Mouse (Mus musculus) heart, embryonic 14.5 days (tissue): Measurements from ENCODE around the gene Sh3pxd2a. TPM values are rescaled to one million over a fixed set of nuclear protein-coding genes. Genes with fewer than 3 reads are reported as not detected.

Experiments
- ATAC-seq: fragments of 200-750 bp; cut with Nextera tagmentation; 2 replicates; pipeline ENCODE4 v1.8.0; 2017; ENCODE audit warnings: low read depth, moderate TSS enrichment; ENCODE audit not compliant: insufficient number of reproducible peaks, insufficient read depth, low FRiP score
- H3K27ac ChIP-seq, 2 experiments: fragments of 200-500 bp in 1 of 2; fragments of 300-500 bp in 1 of 2; sonication (generic) in 1 of 2; replicated peaks in 1 of 2; 2 replicates each; pipeline ENCODE4 v1.5.1; 2012 to 2014; ENCODE audit warnings: low read depth in 2 of 2, low read length in 2 of 2, control low read depth in 1 of 2, mild to moderate bottlenecking in 1 of 2, mixed read lengths in 1 of 2; ENCODE audit not compliant: control insufficient read depth in 1 of 2, insufficient read depth in 1 of 2
- H3K27me3 ChIP-seq: fragments of 300-500 bp; sonication (generic); 2 replicates; pipeline ENCODE4 v1.6.1; 2014; ENCODE audit warnings: mild to moderate bottlenecking, low read length, control low read depth; ENCODE audit not compliant: control insufficient read depth, insufficient read depth
- H3K36me3 ChIP-seq: fragments of 300-500 bp; sonication (generic); 2 replicates; pipeline ENCODE4 v1.6.1; 2014; ENCODE audit warnings: mild to moderate bottlenecking, control low read depth, low read length, mixed read lengths; ENCODE audit not compliant: control insufficient read depth, insufficient read depth
- H3K4me1 ChIP-seq, 2 experiments: fragments of 200-500 bp in 1 of 2; fragments of 300-500 bp in 1 of 2; sonication (generic) in 1 of 2; 2 replicates each; pipeline ENCODE4 v1.6.1; 2012 to 2014; ENCODE audit warnings: low read length in 2 of 2, control low read depth in 1 of 2, mixed read lengths in 1 of 2; ENCODE audit not compliant: control insufficient read depth in 2 of 2, insufficient read depth in 2 of 2
- H3K4me2 ChIP-seq: fragments of 300-500 bp; sonication (generic); 2 replicates; pipeline ENCODE4 v1.6.1; 2014; ENCODE audit warnings: mild to moderate bottlenecking, low read length
- H3K4me3 ChIP-seq, 2 experiments: fragments of 200-500 bp in 1 of 2; fragments of 300-500 bp in 1 of 2; sonication (generic) in 1 of 2; 2 replicates each; pipeline ENCODE4 v1.5.1; 2012 to 2014; ENCODE audit warnings: low read length in 2 of 2, mild to moderate bottlenecking in 2 of 2, control low read depth in 1 of 2, low read depth in 1 of 2, moderate library complexity in 1 of 2; ENCODE audit not compliant: control insufficient read depth in 1 of 2, insufficient read depth in 1 of 2
- H3K9ac ChIP-seq: fragments of 300-500 bp; sonication (generic); 2 replicates; pipeline ENCODE4 v1.6.1; 2014; ENCODE audit warnings: mild to moderate bottlenecking, low read length
- H3K9me3 ChIP-seq: fragments of 300-500 bp; sonication (generic); 2 replicates; pipeline ENCODE4 v1.6.1; 2016; ENCODE audit warnings: low read length, control low read depth; ENCODE audit not compliant: control insufficient read depth
- WGBS: fragments of 180-500 bp; shearing (Covaris S2); extraction: QIAGEN DNeasy Blood & Tissue Kit; methylation state at CpG from one replicate; pipeline ENCODE4 v1.1.7; 2014; 5-methylcytosine and 5-hydroxymethylcytosine counted together
- polyA plus RNA-seq: library from polyadenylated mRNA; unstranded; fragments of >200 nt; fragmentation: Nextera tagmentation; extraction: Ambion mirVana; gene quantifications from 2 replicates; pipeline ENCODE4 v1.2.1, GENCODE M21; 2014

Sh3pxd2a gene
- polyA plus RNA-seq, 1 experiment from 2014 or later, result 9.7 TPM

DNA sequence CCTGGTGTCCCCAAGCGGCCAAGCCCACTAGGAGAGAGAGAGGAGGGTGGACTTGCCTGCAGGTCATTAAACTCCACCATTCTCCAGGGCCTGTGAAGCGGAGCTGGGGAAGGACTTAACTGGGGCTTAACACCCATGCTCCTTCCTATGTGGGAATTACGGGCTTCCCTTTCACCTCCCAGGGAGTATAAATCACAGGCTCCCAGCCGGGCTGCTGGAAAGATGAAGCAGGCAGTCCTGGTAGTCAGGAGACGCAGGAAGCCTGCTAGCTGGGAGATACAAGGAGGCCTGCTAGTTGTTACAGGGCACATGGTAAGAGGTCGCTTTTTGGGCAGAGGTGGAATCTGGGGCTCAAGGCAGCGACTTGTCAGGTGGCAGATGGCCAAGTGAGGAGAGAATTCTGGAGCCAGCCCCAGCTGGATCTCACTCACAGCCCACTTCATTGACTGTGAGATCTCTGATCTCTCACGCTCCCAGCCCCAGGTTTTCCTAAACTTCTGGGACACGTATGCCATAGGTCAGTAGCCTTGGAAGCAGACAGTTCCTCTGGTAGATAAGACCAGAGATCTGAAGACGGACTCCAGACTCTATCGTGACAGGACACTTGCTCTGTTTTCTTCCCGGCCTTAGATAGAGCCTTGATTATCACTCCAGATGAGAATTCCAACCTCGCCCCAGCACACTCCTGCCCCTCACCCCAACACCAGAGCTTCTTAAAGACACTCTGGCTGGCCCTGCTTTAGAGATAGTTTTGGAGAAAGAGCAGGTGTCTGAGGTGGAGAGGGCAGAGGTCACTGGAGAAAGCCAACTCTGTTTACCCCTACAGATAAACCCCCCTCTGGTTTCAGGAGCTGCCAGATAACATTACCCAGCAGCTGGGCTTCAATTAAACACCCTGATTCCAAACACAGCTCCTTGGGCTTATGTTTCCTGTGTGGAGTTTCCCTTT lies 36.1 kb downstream of the Sh3pxd2a start:
- WGBS, result 17% methylated on average over 13 of the region's 13 CpGs
- Histone ChIP-seq H3K36me3 (peaks cover 12% of the 10 kb centered on the region), H3K27me3 (no peaks in the 10 kb centered on the region), H3K4me1 (peaks cover 34 to 55% of the 10 kb centered on the region in 2 experiments), H3K4me2 (peak overlapping the region; percentile 32), H3K9ac (peak overlapping the region; percentile 57), H3K9me3 (no peaks in the 10 kb centered on the region), H3K4me3 (no peak overlapping the region), H3K27ac (peak overlapping the region; percentile 31 to 77)
- ATAC-seq, result peak; percentile 49

GRCm38 (mm10) chr19:47423632-47424031 lies 40.6 kb downstream of the Sh3pxd2a start:
- Histone ChIP-seq H3K27ac (no peak overlapping the region), H3K36me3 (peaks cover 20% of the 10 kb centered on the region), H3K9me3 (no peaks in the 10 kb centered on the region), H3K4me2 (no peak overlapping the region), H3K4me1 (peaks cover 31 to 49% of the 10 kb centered on the region in 2 experiments), H3K4me3 (no peak overlapping the region), H3K27me3 (no peaks in the 10 kb centered on the region), H3K9ac (no peak overlapping the region)
- no peak for ATAC-seq
- 78% methylated on average over 7 of the region's 7 CpGs for WGBS

- peak overlapping the region; percentile 20; the same call in 1 of the 2 replicates for H3K4me2 ChIP-seq
- no peak for ATAC-seq
- H3K36me3 ChIP-seq, result peaks cover 20% of the 10 kb centered on the region
- peak overlapping the region; percentile 43; the same call in 1 of the 2 replicates for H3K9ac ChIP-seq
- H3K9me3 ChIP-seq, result no peaks in the 10 kb centered on the region
- H3K4me1 ChIP-seq, result peaks cover 18 to 32% of the 10 kb centered on the region in 2 experiments
- peak overlapping the region; percentile 55 to 75 for H3K27ac ChIP-seq
- H3K4me3 ChIP-seq, result no peak overlapping the region
- H3K27me3 ChIP-seq, result no peaks in the 10 kb centered on the region
- WGBS, result 53% methylated on average over 14 of the region's 14 CpGs
Measured at GRCm38 (mm10) chr19:47421128-47421898, 42.9 kb downstream of the Sh3pxd2a start.

DNA sequence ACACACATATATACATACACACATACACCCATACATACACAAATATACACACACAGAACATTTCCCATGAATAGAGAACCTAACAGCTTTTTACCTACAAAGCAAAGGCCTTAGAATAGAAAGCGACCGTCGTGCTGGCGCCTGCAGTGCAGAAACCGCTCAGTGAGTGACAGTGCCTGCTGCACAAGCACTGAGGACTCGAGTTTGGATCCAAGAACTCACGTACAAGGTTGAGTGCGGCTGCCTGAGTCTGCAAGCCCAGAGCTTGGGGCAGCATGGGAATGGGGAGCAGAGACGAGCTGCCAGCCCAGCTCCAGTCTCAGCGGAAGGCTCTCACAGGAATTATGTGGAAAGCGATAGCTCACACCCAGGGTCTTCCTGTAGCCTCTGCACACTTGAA lies 43.7 kb downstream of the Sh3pxd2a start:
- Histone ChIP-seq H3K9ac (no peak overlapping the region), H3K4me2 (no peak overlapping the region), H3K27me3 (no peaks in the 10 kb centered on the region), H3K27ac (peak overlapping the region; percentile 55 to 75; a peak in 2 of 4 replicates), H3K9me3 (no peaks in the 10 kb centered on the region), H3K36me3 (peaks cover 20% of the 10 kb centered on the region), H3K4me1 (peaks cover 21 to 30% of the 10 kb centered on the region in 2 experiments), H3K4me3 (no peak overlapping the region)
- no peak for ATAC-seq
- 70% methylated on average over 11 of the region's 11 CpGs for WGBS

DNA sequence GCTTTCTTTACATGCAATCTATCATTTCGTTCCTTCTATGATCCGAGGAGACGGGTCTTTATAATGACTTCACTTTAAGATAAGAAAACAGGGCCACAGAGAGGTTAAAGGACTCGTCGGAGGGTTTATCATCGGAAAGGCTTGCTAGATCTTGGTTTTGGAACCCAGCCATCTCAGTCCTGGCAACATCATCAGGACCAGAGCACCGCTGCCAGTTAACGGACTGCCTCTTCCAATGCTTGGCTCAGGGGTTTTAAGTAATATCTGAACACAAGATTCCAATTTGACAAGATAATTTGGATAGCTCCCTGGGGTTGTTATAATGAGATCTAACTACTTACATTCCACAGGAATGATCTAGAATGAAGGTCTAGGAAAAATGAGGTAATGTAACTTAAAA lies 45.0 kb downstream of the Sh3pxd2a start:
- H3K9ac ChIP-seq, result no peak overlapping the region
- whole genome bisulfite sequencing, result 36% methylated on average over 8 of the region's 8 CpGs
- peaks cover 34 to 40% of the 10 kb centered on the region in 2 experiments for H3K4me1 ChIP-seq
- no peak for ATAC-seq
- H3K27me3 ChIP-seq, result no peaks in the 10 kb centered on the region
- H3K4me3 ChIP-seq, result no peak overlapping the region
- H3K9me3 ChIP-seq, result no peaks in the 10 kb centered on the region
- peaks cover 18% of the 10 kb centered on the region for H3K36me3 ChIP-seq
- no peak overlapping the region for H3K4me2 ChIP-seq
- no peak overlapping the region for H3K27ac ChIP-seq

DNA sequence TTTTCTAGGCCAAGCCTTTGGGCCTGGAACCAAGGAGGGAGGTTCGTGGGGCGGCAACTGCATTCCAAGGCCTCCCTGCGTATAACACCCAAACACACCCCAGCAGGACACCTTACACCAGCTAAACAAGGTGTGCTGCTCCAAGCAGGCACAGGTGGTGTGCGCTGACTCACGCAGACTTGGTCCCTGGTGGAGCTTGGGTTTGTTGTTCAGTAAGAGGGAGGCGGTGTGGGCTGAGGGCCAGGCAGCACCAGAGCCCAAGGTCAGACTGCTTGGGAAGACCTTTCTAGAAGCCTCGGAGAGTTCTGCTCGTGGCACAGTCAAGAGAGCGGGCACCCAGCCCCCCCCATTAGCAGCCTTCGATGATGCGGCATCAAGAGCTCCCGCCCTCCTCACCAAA lies 48.0 kb downstream of the Sh3pxd2a start:
- 89% methylated on average over 12 of the region's 12 CpGs for WGBS
- no peak overlapping the region for H3K4me3 ChIP-seq
- H3K9ac ChIP-seq, result no peak overlapping the region
- H3K4me2 ChIP-seq, result no peak overlapping the region
- no peak overlapping the region for H3K27ac ChIP-seq
- no peaks in the 10 kb centered on the region for H3K27me3 ChIP-seq
- H3K36me3 ChIP-seq, result peaks cover 10% of the 10 kb centered on the region
- ATAC-seq, result no peak
- no peaks in the 10 kb centered on the region for H3K9me3 ChIP-seq
- H3K4me1 ChIP-seq, result peaks cover 35 to 48% of the 10 kb centered on the region in 2 experiments

DNA sequence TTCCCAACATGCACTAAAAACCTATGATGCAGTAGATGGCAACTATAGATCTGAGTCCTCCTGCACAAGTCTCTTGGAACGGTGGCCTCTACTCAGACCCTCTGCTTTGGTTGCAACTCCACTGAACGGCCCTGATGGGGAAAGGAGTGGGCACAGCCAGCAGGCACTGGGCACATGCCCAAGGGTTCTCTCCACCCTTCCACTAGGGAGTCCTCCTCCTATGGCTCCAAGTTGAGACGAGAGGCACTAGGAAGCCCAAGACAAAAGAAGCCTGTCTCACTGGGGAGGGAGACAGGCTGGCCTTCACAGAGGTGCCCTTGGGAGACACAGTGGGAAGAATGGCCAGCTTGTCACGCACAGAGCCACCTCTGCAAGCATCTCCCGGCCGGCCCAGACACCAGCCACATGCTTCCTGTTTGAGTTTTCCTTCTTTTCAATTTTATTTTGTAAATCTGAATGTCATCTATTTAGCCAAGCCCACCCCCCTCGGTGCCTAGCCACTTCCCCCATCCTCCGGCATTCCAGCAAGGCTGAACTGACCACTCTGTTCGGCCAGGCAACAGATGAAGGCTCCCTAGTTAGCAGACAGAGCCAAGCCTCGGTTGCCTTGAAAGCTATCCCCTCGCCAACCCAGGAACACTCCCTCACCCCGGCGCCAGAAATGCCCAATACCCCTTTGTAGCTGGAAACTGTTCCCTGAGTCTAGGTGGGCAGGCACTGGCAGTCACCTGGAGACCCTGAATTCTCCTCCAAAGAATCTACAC lies 49.9 kb downstream of the Sh3pxd2a start:
- no peak overlapping the region for H3K4me2 ChIP-seq
- no peak overlapping the region for H3K9ac ChIP-seq
- no peaks in the 10 kb centered on the region for H3K9me3 ChIP-seq
- H3K27me3 ChIP-seq, result no peaks in the 10 kb centered on the region
- no peak for ATAC-seq
- H3K27ac ChIP-seq, result peak overlapping the region in 1 of 2 experiments; percentile 6; a peak in 1 of 4 replicates
- H3K36me3 ChIP-seq, result peaks cover 10% of the 10 kb centered on the region
- H3K4me3 ChIP-seq, result no peak overlapping the region
- peaks cover 31 to 46% of the 10 kb centered on the region in 2 experiments for H3K4me1 ChIP-seq
- 69% methylated on average over 13 of the region's 13 CpGs for WGBS
